Mouse (Mus musculus): ENCODE data around the gene Jade1. TPM values are rescaled to one million over a fixed set of nuclear protein-coding genes. Genes with fewer than 3 reads are reported as not detected.

Jade1 gene
- total and polyA plus RNA-seq, 3 experiments, result 116 to 150 (median 134) TPM

GRCm38 (mm10) chr3:41604629-41605321 lies 49.2 kb downstream of the Jade1 start:
- peaks cover 2 to 22% of the 10 kb centered on the region in 2 experiments; a peak in 3 of 4 replicates for H3K36me3 ChIP-seq (ENCODE audit: control insufficient read depth in 1 of 2, insufficient read depth in 2 of 2, low read length in 2 of 2)

DNA sequence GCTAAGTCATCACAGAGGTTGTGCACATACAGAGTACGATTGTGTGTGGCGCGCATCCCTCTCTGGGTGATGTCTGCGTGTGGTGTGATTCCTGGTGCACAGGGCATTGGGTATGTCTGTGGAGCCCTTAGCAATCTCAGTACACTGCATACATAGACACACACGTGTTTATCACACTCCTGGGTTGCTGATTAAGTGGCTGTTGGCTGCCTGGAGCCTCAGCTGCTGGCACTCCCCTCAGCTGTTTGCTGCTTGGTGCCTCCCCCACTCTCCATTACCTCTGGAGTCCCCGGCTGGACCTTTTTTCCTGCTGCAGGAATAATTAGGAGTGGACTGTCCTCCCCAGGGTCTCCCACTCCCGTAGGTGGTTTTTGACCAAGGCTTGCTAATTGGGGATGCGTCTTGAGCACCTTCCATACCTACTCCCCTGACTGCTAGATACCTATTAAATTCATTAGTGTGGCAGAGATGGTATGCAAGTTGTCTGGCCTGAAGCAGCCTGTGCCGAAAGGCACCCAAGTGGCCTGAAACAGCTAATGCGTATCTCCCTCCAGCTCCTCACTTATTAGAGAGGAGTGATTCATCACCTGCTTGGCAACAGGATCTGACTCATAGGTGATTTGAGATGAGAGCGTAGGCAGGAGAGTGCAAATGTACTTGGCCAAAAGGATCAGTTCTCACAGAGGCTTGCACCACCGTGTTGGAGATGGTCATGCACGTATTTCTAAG lies 50.2 kb downstream of the Jade1 start:
- no peaks in the 10 kb centered on the region for H3K4me1 ChIP-seq (ENCODE audit: control insufficient read depth in 1 of 2, insufficient read depth in 2 of 2, low read length in 2 of 2)
- no peak overlapping the region for H3K4me3 ChIP-seq (ENCODE audit: control insufficient read depth in 1 of 2, insufficient read depth in 1 of 2, low read depth in 2 of 2, low read length in 2 of 2)
- TF ChIP-seq TBP (IDR thresholded peaks at IDR 0.05; ENCODE audit: low read depth, low read length), result no peak
- TF ChIP-seq ETS1 (IDR thresholded peaks at IDR 0.05; ENCODE audit: low read depth, low read length), result 0 out of 2 replicates have a peak, but pooled peaks have one; percentile 23
- no peak for TF ChIP-seq ELF1 (IDR thresholded peaks at IDR 0.05; ENCODE audit: low read depth, low read length)
- TF ChIP-seq ZC3H11A (IDR thresholded peaks at IDR 0.05; ENCODE audit: low read depth, low read length), result no peak
- TF ChIP-seq ZKSCAN1 (IDR thresholded peaks at IDR 0.05; ENCODE audit: low read depth, low read length), result no peak
- 0 out of 2 replicates have a peak, but pooled peaks have one; percentile 18 for TF ChIP-seq POLR2AphosphoS5 (IDR thresholded peaks at IDR 0.05; ENCODE audit: borderline replicate concordance, low read depth, low read length)
- no peak for TF ChIP-seq TAL1 (IDR thresholded peaks at IDR 0.05; ENCODE audit: low read length)
- no peak for TF ChIP-seq NRF1 (IDR thresholded peaks at IDR 0.05; ENCODE audit: insufficient read depth, low read depth, low read length, poor library complexity, severe bottlenecking)
- TF ChIP-seq MYC (IDR thresholded peaks at IDR 0.05; ENCODE audit: low read depth, low read length), result no peak
- TF ChIP-seq MAZ (IDR thresholded peaks at IDR 0.05; ENCODE audit: low read depth, low read length), result no peak
- H3K27ac ChIP-seq (ENCODE audit: control insufficient read depth, low read depth, low read length), result no peak overlapping the region
- H3K9ac ChIP-seq (ENCODE audit: control insufficient read depth, low read depth, low read length, poor library complexity, severe bottlenecking), result no peak overlapping the region
- H3K36me3 ChIP-seq (ENCODE audit: control insufficient read depth in 1 of 2, insufficient read depth in 2 of 2, low read length in 2 of 2), result peaks cover 0 to 19% of the 10 kb centered on the region in 2 experiments; a peak in 2 of 4 replicates
- peaks cover 8% of the 10 kb centered on the region for H3K79me2 ChIP-seq (ENCODE audit: control insufficient read depth, insufficient read depth, low read length, poor library complexity)
- H3K27me3 ChIP-seq (ENCODE audit: control insufficient read depth in 1 of 2, insufficient read depth in 2 of 2, low read length in 2 of 2), result no peaks in the 10 kb centered on the region
- DNase-seq (ENCODE audit: low read depth, low spot score), result no peak
- H3K9me3 ChIP-seq (replicated peaks; ENCODE audit: insufficient read depth, low read length), result no peaks in the 10 kb centered on the region

More at GRCm38 (mm10) chr3:41604629-41605321, 49.2 kb downstream of the Jade1 start:
- Histone ChIP-seq H3K27me3 (ENCODE audit: control insufficient read depth in 1 of 2, insufficient read depth in 2 of 2, low read length in 2 of 2) (no peaks in the 10 kb centered on the region), H3K9ac (ENCODE audit: control insufficient read depth, low read depth, low read length, poor library complexity, severe bottlenecking) (no peak overlapping the region), H3K9me3 (replicated peaks; ENCODE audit: insufficient read depth, low read length) (no peaks in the 10 kb centered on the region), H3K4me3 (ENCODE audit: control insufficient read depth in 1 of 2, insufficient read depth in 1 of 2, low read depth in 2 of 2, low read length in 2 of 2) (no peak overlapping the region), H3K79me2 (ENCODE audit: control insufficient read depth, insufficient read depth, low read length, poor library complexity) (peaks cover 10% of the 10 kb centered on the region), H3K4me1 (ENCODE audit: control insufficient read depth in 1 of 2, insufficient read depth in 2 of 2, low read length in 2 of 2) (no peaks in the 10 kb centered on the region), H3K27ac (ENCODE audit: control insufficient read depth, low read depth, low read length) (no peak overlapping the region)
- no peak for DNase-seq (ENCODE audit: low read depth, low spot score)
- no peak for TF ChIP-seq POLR2AphosphoS5 (IDR thresholded peaks at IDR 0.05; ENCODE audit: borderline replicate concordance, low read depth, low read length)
- TF ChIP-seq MYB (IDR thresholded peaks at IDR 0.05; ENCODE audit: low read depth, low read length), result no peak
- TF ChIP-seq MXI1 (IDR thresholded peaks at IDR 0.05; ENCODE audit: low read depth, low read length), result no peak
- TF ChIP-seq USF1 (IDR thresholded peaks at IDR 0.05; ENCODE audit: low read depth, low read length), result no peak
- no peak for TF ChIP-seq MAFK (IDR thresholded peaks at IDR 0.05; ENCODE audit: borderline replicate concordance, low read depth, low read length)
- TF ChIP-seq EP300 (IDR thresholded peaks at IDR 0.05; ENCODE audit: low read depth in 1 of 2, low read length in 2 of 2), result no peak
- TF ChIP-seq BHLHE40 (IDR thresholded peaks at IDR 0.05; ENCODE audit: borderline replicate concordance, low read depth, low read length), result no peak
- no peak for TF ChIP-seq SIN3A (IDR thresholded peaks at IDR 0.05; ENCODE audit: low read length)
